Mouse (Mus musculus) ES-Bruce4 (cell line): ENCODE measurements around the gene Map3k5. TPM values are rescaled to one million over a fixed set of nuclear protein-coding genes. Genes with fewer than 3 reads are reported as not detected.

ENCODE experiments used
- H3K27ac ChIP-seq: 2 replicates; pipeline ENCODE4 v1.5.1; 2012; ENCODE audit warnings: low read length, inconsistent platforms; ENCODE audit not compliant: insufficient read depth
- H3K27me3 ChIP-seq: 2 replicates; pipeline ENCODE4 v1.6.1; 2012; ENCODE audit warnings: mild to moderate bottlenecking, low read length, inconsistent platforms; ENCODE audit not compliant: control insufficient read depth, poor library complexity, insufficient read depth, severe bottlenecking
- H3K36me3 ChIP-seq: 2 replicates; pipeline ENCODE4 v1.6.1; 2012; ENCODE audit warnings: inconsistent platforms, mild to moderate bottlenecking, low read length, moderate library complexity; ENCODE audit not compliant: control insufficient read depth, poor library complexity, insufficient read depth, severe bottlenecking
- H3K4me1 ChIP-seq: one replicate; pipeline ENCODE4 v1.8.1; 2011; ENCODE audit warnings: low read length; ENCODE audit not compliant: control insufficient read depth, insufficient read depth
- H3K4me3 ChIP-seq: 2 replicates; pipeline ENCODE4 v1.5.1; 2011; ENCODE audit warnings: low read depth, mild to moderate bottlenecking, low read length
- H3K9ac ChIP-seq: 2 replicates; pipeline ENCODE4 v1.6.1; 2012; ENCODE audit warnings: low read depth, mild to moderate bottlenecking, inconsistent platforms; ENCODE audit not compliant: poor library complexity, severe bottlenecking
- H3K9me3 ChIP-seq: replicated peaks from 2 replicates; pipeline ENCODE4 v1.6.1; 2012; ENCODE audit warnings: mild to moderate bottlenecking, low read length, inconsistent platforms; ENCODE audit not compliant: control insufficient read depth, poor library complexity, insufficient read depth, severe bottlenecking
- CTCF ChIP-seq: IDR thresholded peaks from one replicate; pipeline ENCODE4 v1.8.1; 2011; ENCODE audit warnings: low read depth, low read length
- EP300 ChIP-seq: IDR thresholded peaks from 2 replicates; pipeline ENCODE4 v1.6.1; 2011; ENCODE audit warnings: low read depth, low read length; ENCODE audit not compliant: insufficient read depth
- POLR2A ChIP-seq: IDR thresholded peaks from one replicate; pipeline ENCODE4 v1.8.1; 2011; ENCODE audit warnings: low read length; ENCODE audit not compliant: insufficient read depth
- polyA plus RNA-seq: library from polyadenylated mRNA; stranded (reverse); fragments of >200 nt; gene quantifications from 2 replicates; pipeline ENCODE4 v1.2.4, GENCODE M21; 2011; ENCODE audit warnings: low read depth; ENCODE audit not compliant: missing spikeins, insufficient read depth, insufficient read length

Map3k5 gene
- polyA plus RNA-seq, 1 experiment, result 9.7 TPM

- no peaks in the 10 kb centered on the region for H3K36me3 ChIP-seq
- H3K4me1 ChIP-seq, result no peaks in the 10 kb centered on the region
- peaks cover 3% of the 10 kb centered on the region for H3K27me3 ChIP-seq
- H3K27ac ChIP-seq, result no peak overlapping the region
- no peak for TF ChIP-seq EP300
- no peak for TF ChIP-seq CTCF
- no peak for TF ChIP-seq POLR2A
- H3K4me3 ChIP-seq, result no peak overlapping the region
- H3K9ac ChIP-seq, result no peak overlapping the region
- no peaks in the 10 kb centered on the region for H3K9me3 ChIP-seq
Observed at GRCm38 (mm10) chr10:19932986-19933385, 1.3 kb upstream of the Map3k5 start.

- H3K4me1 ChIP-seq, result no peaks in the 10 kb centered on the region
- peak overlapping the region; percentile 67 for H3K9ac ChIP-seq
- peak; percentile 21 for TF ChIP-seq CTCF
- no peak for TF ChIP-seq EP300
- TF ChIP-seq POLR2A, result no peak
- H3K27me3 ChIP-seq, result peaks cover 3% of the 10 kb centered on the region
- peak overlapping the region; percentile 93 for H3K4me3 ChIP-seq
- no peak overlapping the region for H3K27ac ChIP-seq
- H3K36me3 ChIP-seq, result no peaks in the 10 kb centered on the region
- H3K9me3 ChIP-seq, result no peaks in the 10 kb centered on the region
Observed at GRCm38 (mm10) chr10:19933511-19934383, 525 bp upstream of the Map3k5 start.

GRCm38 (mm10) chr10:19935295-19935623 is 987 bp downstream of the Map3k5 start:
- Histone ChIP-seq H3K27ac (no peak overlapping the region), H3K9ac (0 out of 2 replicates have a peak overlapping the region, but pooled peaks have one; percentile 67), H3K4me1 (no peaks in the 10 kb centered on the region), H3K27me3 (peaks cover 3% of the 10 kb centered on the region), H3K36me3 (no peaks in the 10 kb centered on the region), H3K4me3 (peak overlapping the region; percentile 86), H3K9me3 (no peaks in the 10 kb centered on the region)
- no peak for TF ChIP-seq POLR2A
- TF ChIP-seq EP300, result no peak
- no peak for TF ChIP-seq CTCF

GRCm38 (mm10) chr10:19935821-19936367 is 1.6 kb downstream of the Map3k5 start:
- H3K36me3 ChIP-seq, result no peaks in the 10 kb centered on the region
- H3K4me1 ChIP-seq, result no peaks in the 10 kb centered on the region
- no peak overlapping the region for H3K4me3 ChIP-seq
- H3K27ac ChIP-seq, result no peak overlapping the region
- TF ChIP-seq EP300 (no peak), POLR2A (no peak), CTCF (no peak)
- H3K27me3 ChIP-seq, result peaks cover 3% of the 10 kb centered on the region
- H3K9ac ChIP-seq, result no peak overlapping the region
- no peaks in the 10 kb centered on the region for H3K9me3 ChIP-seq

GRCm38 (mm10) chr10:19936961-19937708 is 2.9 kb downstream of the Map3k5 start:
- Histone ChIP-seq H3K4me3 (no peak overlapping the region), H3K4me1 (no peaks in the 10 kb centered on the region), H3K36me3 (no peaks in the 10 kb centered on the region), H3K9me3 (no peaks in the 10 kb centered on the region), H3K27ac (no peak overlapping the region), H3K9ac (no peak overlapping the region), H3K27me3 (peaks cover 3% of the 10 kb centered on the region; the same call in 1 of the 2 replicates)
- no peak for TF ChIP-seq CTCF
- TF ChIP-seq POLR2A, result no peak
- no peak for TF ChIP-seq EP300

- TF ChIP-seq POLR2A (no peak), EP300 (no peak), CTCF (no peak)
- no peaks in the 10 kb centered on the region for H3K36me3 ChIP-seq
- peaks cover 3% of the 10 kb centered on the region; the same call in 1 of the 2 replicates for H3K27me3 ChIP-seq
Observed at GRCm38 (mm10) chr10:19938738-19939137, 4.5 kb downstream of the Map3k5 start.

More at GRCm38 (mm10) chr10:19938738-19939137, 4.5 kb downstream of the Map3k5 start:
- Histone ChIP-seq H3K27ac (no peak overlapping the region), H3K4me3 (no peak overlapping the region), H3K9ac (no peak overlapping the region), H3K9me3 (no peaks in the 10 kb centered on the region), H3K4me1 (no peaks in the 10 kb centered on the region)
